Mouse (Mus musculus) c-Kit-positive CD71-negative TER-119-negative erythroid progenitor cells, embryonic 14.5 days (primary cell): ENCODE results near the gene Fam198a.
A peak's percentile ranks its signal among the peaks of the same experiment; 100 is the strongest.

Source experiments
- DNase-seq: peaks from one replicate; pipeline ENCODE4 v3.0.0-alpha.2; 2013; ENCODE audit warnings: low read depth

Gene Fam198a

GRCm38 (mm10) chr9:121926634-121927405 lies 24.0 kb upstream of the Fam198a start:
- DNase-seq = no peak

- DNase-seq = no peak
Measured at GRCm38 (mm10) chr9:121927721-121928120, 23.1 kb upstream of the Fam198a start.

- DNase-seq = peak; percentile 40
Measured at GRCm38 (mm10) chr9:121928498-121928897, 22.3 kb upstream of the Fam198a start.

- no peak for DNase-seq
Measured at GRCm38 (mm10) chr9:121934856-121935255, 15.9 kb upstream of the Fam198a start.

GRCm38 (mm10) chr9:121936952-121937351 lies 13.8 kb upstream of the Fam198a start:
- no peak for DNase-seq

- DNase-seq = no peak
Measured at GRCm38 (mm10) chr9:121937451-121937864, 13.3 kb upstream of the Fam198a start.

- peak; percentile 23 for DNase-seq
Measured at GRCm38 (mm10) chr9:121937944-121938355, 12.8 kb upstream of the Fam198a start.

- DNase-seq = no peak
Measured at GRCm38 (mm10) chr9:121943005-121943404, 7.8 kb upstream of the Fam198a start.

GRCm38 (mm10) chr9:121943628-121944027 lies 7.2 kb upstream of the Fam198a start:
- no peak for DNase-seq

- DNase-seq = no peak
Measured at GRCm38 (mm10) chr9:121947784-121948183, 3.0 kb upstream of the Fam198a start.

- no peak for DNase-seq
Measured at GRCm38 (mm10) chr9:121948431-121948830, 2.4 kb upstream of the Fam198a start.

- no peak for DNase-seq
Measured at GRCm38 (mm10) chr9:121951114-121951423, 281 bp downstream of the Fam198a start.

GRCm38 (mm10) chr9:121952596-121952995 lies 1.8 kb downstream of the Fam198a start:
- DNase-seq = no peak

- no peak for DNase-seq
Measured at GRCm38 (mm10) chr9:121959966-121960635, 9.3 kb downstream of the Fam198a start.

GRCm38 (mm10) chr9:121964941-121965340 lies 14.2 kb downstream of the Fam198a start:
- no peak for DNase-seq

GRCm38 (mm10) chr9:121968258-121968657 lies 17.5 kb downstream of the Fam198a start:
- no peak for DNase-seq

- DNase-seq = no peak
Measured at GRCm38 (mm10) chr9:121969841-121970381, 19.1 kb downstream of the Fam198a start.

- no peak for DNase-seq
Measured at GRCm38 (mm10) chr9:121973207-121973606, 22.4 kb downstream of the Fam198a start.

- no peak for DNase-seq
Measured at GRCm38 (mm10) chr9:121974141-121974986, 23.6 kb downstream of the Fam198a start.

GRCm38 (mm10) chr9:121975321-121975720 lies 24.5 kb downstream of the Fam198a start:
- no peak for DNase-seq

- DNase-seq = no peak
Measured at GRCm38 (mm10) chr9:121981046-121981445, 30.3 kb downstream of the Fam198a start.

GRCm38 (mm10) chr9:121981466-121982105 lies 30.8 kb downstream of the Fam198a start:
- DNase-seq = no peak
